Mouse (Mus musculus): ENCODE data around the gene Vopp1. TPM values are rescaled to one million over a fixed set of nuclear protein-coding genes. Genes with fewer than 3 reads are reported as not detected.
A peak's percentile ranks its signal among the peaks of the same experiment; 100 is the strongest.

The Vopp1 gene
- polyA plus RNA-seq, 1 experiment from 2014 or later: 25.0 TPM

GRCm38 (mm10) chr6:57744974-57745747, 79.8 kb downstream of the Vopp1 start:
- 70% methylated on average over 4 of the region's 4 CpGs for WGBS
- H3K27me3 ChIP-seq: no peaks in the 10 kb centered on the region
- no peaks in the 10 kb centered on the region for H3K4me1 ChIP-seq (replicated peaks)
- no peak overlapping the region for H3K4me2 ChIP-seq
- no peak overlapping the region for H3K9ac ChIP-seq
- no peaks in the 10 kb centered on the region for H3K9me3 ChIP-seq (replicated peaks)
- H3K27ac ChIP-seq: no peak overlapping the region
- H3K4me3 ChIP-seq: no peak overlapping the region
- H3K36me3 ChIP-seq: no peaks in the 10 kb centered on the region
- ATAC-seq (replicated peaks; ENCODE audit: insufficient number of reproducible peaks, insufficient read depth, low FRiP score, low read depth): no peak

DNA sequence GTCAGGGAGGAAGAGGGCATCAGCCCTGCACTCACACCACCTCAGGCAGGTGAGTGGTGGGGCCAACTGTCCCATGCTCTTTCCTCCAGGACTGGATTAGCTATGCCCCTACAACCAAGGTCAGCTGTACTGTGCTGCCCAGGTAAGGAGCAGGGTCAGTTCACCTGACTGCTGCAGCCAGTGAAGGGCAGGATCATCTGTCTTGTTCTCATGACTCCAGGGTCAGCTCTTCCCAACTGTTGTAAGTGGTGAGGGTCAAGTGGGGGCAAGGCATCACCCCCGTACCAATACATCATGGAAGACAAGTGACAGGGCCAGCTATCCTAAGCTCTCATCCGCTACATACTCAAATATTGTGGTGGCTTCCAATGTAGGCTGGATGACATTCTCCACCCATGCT, 80.8 kb downstream of the Vopp1 start:
- Histone ChIP-seq H3K27me3 (no peaks in the 10 kb centered on the region), H3K4me2 (no peak overlapping the region), H3K9me3 (replicated peaks) (no peaks in the 10 kb centered on the region), H3K4me1 (replicated peaks) (no peaks in the 10 kb centered on the region), H3K4me3 (no peak overlapping the region), H3K9ac (no peak overlapping the region), H3K27ac (no peak overlapping the region), H3K36me3 (no peaks in the 10 kb centered on the region)
- no peak for ATAC-seq (replicated peaks; ENCODE audit: insufficient number of reproducible peaks, insufficient read depth, low FRiP score, low read depth)
- WGBS: 86% methylated on average over 2 of the region's 2 CpGs

- 68% methylated on average over 2 of the region's 2 CpGs for WGBS
- Histone ChIP-seq H3K36me3 (no peaks in the 10 kb centered on the region), H3K9ac (no peak overlapping the region)
These were observed 81.6 kb downstream of the Vopp1 start for GRCm38 (mm10) chr6:57743333-57743732.

DNA sequence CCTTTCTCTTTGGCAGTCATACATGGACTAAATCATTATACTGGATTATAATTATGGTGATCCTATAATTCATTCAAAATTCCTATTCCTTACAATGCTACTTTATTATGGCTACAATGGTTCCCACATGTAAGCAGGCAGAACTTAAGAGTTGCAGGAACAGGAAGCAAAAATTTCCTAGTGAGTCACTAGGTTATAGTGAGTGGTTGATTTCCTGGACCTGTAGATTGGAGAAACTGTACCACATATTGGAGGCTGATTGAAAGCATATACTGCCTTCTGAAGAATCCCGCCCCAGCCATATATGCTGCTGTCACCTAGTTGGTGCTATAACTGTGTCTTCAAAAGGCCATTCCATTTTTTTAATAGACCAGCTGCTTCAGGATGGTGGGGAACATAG, 82.2 kb downstream of the Vopp1 start:
- Histone ChIP-seq H3K36me3 (no peaks in the 10 kb centered on the region), H3K27ac (no peak overlapping the region), H3K27me3 (no peaks in the 10 kb centered on the region), H3K4me1 (replicated peaks) (no peaks in the 10 kb centered on the region), H3K9me3 (replicated peaks) (no peaks in the 10 kb centered on the region), H3K4me3 (no peak overlapping the region), H3K9ac (no peak overlapping the region), H3K4me2 (no peak overlapping the region)
- WGBS: 92% methylated on average over 1 of the region's 1 CpGs
- ATAC-seq (replicated peaks; ENCODE audit: insufficient number of reproducible peaks, insufficient read depth, low FRiP score, low read depth): no peak

More at GRCm38 (mm10) chr6:57743333-57743732, 81.6 kb downstream of the Vopp1 start:
- H3K27me3 ChIP-seq: no peaks in the 10 kb centered on the region
- no peaks in the 10 kb centered on the region for H3K9me3 ChIP-seq (replicated peaks)
- no peak overlapping the region for H3K4me2 ChIP-seq
- no peak overlapping the region for H3K4me3 ChIP-seq
- H3K4me1 ChIP-seq (replicated peaks): no peaks in the 10 kb centered on the region
- H3K27ac ChIP-seq: no peak overlapping the region
- no peak for ATAC-seq (replicated peaks; ENCODE audit: insufficient number of reproducible peaks, insufficient read depth, low FRiP score, low read depth)

DNA sequence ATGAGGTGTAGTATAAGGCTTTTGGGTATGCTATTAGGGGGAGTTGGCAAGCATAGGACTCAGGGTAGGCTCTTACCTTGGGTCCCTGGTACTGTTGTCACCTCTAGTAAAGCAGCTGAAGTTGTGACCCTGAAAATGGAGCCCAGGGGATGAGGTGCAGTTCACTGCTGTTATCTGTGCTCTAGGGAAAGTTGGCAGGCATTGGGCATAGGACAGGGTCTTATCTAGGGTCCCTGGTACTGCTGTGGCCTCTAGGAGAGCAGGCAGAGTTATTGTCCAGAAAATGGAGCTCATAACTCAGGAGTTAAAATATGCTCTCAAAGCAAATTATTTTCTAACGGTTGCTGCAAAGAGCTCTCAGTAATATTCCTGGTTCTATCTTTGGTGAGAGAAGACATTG, 103.6 kb downstream of the Vopp1 start:
- Histone ChIP-seq H3K4me3 (no peak overlapping the region), H3K4me1 (replicated peaks) (0 out of 2 replicates have a peak, but pooled peaks cover 4% of the 10 kb centered on the region), H3K27ac (no peak overlapping the region), H3K9ac (no peak overlapping the region), H3K9me3 (replicated peaks) (no peaks in the 10 kb centered on the region), H3K36me3 (peaks cover 15% of the 10 kb centered on the region), H3K27me3 (no peaks in the 10 kb centered on the region), H3K4me2 (no peak overlapping the region)
- no peak for ATAC-seq (replicated peaks; ENCODE audit: insufficient number of reproducible peaks, insufficient read depth, low FRiP score, low read depth)
- WGBS: 72% methylated on average over 1 of the region's 1 CpGs

- WGBS: 29% methylated on average over 1 of the region's 1 CpGs
- Histone ChIP-seq H3K36me3 (peaks cover 8% of the 10 kb centered on the region; the same call in 1 of the 2 replicates), H3K4me2 (no peak overlapping the region), H3K27ac (no peak overlapping the region), H3K9me3 (replicated peaks) (no peaks in the 10 kb centered on the region), H3K9ac (no peak overlapping the region), H3K27me3 (no peaks in the 10 kb centered on the region), H3K4me3 (no peak overlapping the region), H3K4me1 (replicated peaks) (no peaks in the 10 kb centered on the region)
- no peak for ATAC-seq (replicated peaks; ENCODE audit: insufficient number of reproducible peaks, insufficient read depth, low FRiP score, low read depth)
These were observed 113.2 kb downstream of the Vopp1 start for GRCm38 (mm10) chr6:57711726-57712125.

GRCm38 (mm10) chr6:57706721-57707120, 118.2 kb downstream of the Vopp1 start:
- no peak for ATAC-seq (replicated peaks; ENCODE audit: insufficient number of reproducible peaks, insufficient read depth, low FRiP score, low read depth)
- Histone ChIP-seq H3K36me3 (no peaks in the 10 kb centered on the region), H3K27ac (no peak overlapping the region), H3K4me3 (no peak overlapping the region), H3K9me3 (replicated peaks) (no peaks in the 10 kb centered on the region), H3K27me3 (no peaks in the 10 kb centered on the region), H3K4me1 (replicated peaks) (peaks cover 8% of the 10 kb centered on the region; the same call in 1 of the 2 replicates), H3K4me2 (no peak overlapping the region), H3K9ac (no peak overlapping the region)
- WGBS: 85% methylated on average over 1 of the region's 1 CpGs

DNA sequence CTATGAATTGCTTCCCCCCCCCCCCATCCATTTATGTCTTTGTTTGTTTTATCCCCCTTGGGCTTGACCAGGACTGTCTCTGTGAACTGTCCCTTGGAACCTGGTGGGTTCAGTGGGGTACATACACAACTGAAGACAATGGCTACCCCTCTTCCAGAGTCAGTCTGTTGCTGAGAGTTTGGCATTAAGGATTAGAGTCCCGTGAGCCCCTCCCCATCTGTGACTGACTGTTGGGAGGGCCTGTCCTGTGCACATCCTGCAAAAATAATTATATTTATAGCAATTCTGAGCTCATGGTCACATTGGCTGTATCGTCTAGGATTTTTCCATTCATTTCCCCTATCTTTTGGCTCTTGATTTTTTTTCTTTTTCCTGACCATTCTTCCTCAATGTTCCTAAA, 121.3 kb downstream of the Vopp1 start:
- Histone ChIP-seq H3K4me3 (peak overlapping the region; percentile 82), H3K27ac (peak overlapping the region; percentile 98), H3K9me3 (replicated peaks) (no peaks in the 10 kb centered on the region), H3K36me3 (no peaks in the 10 kb centered on the region), H3K4me2 (peak overlapping the region; percentile 86), H3K9ac (peak overlapping the region; percentile 92), H3K4me1 (replicated peaks) (peaks cover 9% of the 10 kb centered on the region; the same call in 1 of the 2 replicates), H3K27me3 (no peaks in the 10 kb centered on the region)
- 18% methylated on average over 2 of the region's 2 CpGs for WGBS
- ATAC-seq (replicated peaks; ENCODE audit: insufficient number of reproducible peaks, insufficient read depth, low FRiP score, low read depth): no peak

DNA sequence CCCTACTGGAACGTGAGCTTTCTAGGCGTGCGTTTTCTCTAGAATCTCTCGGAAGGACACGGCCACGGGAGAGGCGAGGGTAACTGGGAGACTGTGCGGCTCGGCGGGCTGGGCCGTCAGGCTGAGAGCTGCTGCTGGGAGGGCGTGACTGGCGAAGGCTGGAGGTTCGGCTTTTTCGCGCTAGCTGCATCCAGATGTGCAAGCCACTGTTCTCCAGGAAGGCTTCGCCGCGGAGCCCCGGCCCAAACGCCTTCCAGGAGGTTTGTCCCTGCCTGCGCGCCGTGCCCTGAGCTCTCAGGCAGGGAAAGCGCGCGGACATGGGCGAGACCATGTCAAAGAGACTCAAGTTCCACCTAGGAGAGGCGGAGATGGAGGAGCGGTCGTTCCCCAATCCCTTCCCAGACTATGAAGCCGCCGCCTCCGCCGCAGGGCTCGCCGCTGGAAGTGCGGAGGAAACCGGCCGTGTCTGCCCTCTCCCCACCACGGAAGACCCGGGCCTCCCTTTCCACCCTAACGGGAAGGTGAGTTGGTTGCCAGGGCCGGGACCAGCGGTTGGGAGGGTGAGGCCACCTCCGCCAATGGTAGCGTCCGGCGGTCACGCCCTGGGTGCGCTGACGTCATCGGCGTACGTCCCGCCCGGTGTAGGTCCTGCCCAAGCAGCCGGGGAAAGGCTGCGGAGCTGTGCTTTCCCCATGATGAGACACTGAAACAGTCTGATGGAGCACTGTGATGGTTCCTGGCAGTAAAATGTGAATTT, 122.0 kb downstream of the Vopp1 start:
- H3K9me3 ChIP-seq (replicated peaks): no peaks in the 10 kb centered on the region
- H3K36me3 ChIP-seq: no peaks in the 10 kb centered on the region
- H3K4me2 ChIP-seq: peak overlapping the region; percentile 86
- H3K9ac ChIP-seq: peak overlapping the region; percentile 92
- H3K4me1 ChIP-seq (replicated peaks): peaks cover 9% of the 10 kb centered on the region; the same call in 1 of the 2 replicates
- peak; percentile 100 for ATAC-seq (replicated peaks; ENCODE audit: insufficient number of reproducible peaks, insufficient read depth, low FRiP score, low read depth)
- peak overlapping the region; percentile 98 for H3K27ac ChIP-seq
- peak overlapping the region; percentile 82 for H3K4me3 ChIP-seq
- no peaks in the 10 kb centered on the region for H3K27me3 ChIP-seq
- under 1% methylated on average over 59 of the region's 59 CpGs for WGBS

DNA sequence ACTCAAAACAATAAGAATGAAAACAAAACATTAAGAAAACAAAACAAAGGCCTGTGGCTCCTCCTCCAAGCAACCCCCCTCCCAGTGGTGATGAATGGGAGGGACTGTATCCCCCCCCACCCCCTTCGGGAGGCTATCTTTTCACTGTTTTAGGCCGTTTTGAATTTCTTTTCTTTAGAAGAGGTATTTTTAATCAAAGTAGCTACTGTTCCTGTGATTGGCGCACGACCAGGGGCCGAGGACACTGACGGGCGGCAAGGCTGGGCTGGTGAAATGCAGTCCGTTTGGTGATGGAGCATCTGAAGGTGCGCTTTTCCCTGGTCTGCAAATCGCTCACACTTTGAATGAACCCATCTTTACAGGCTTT, 122.6 kb downstream of the Vopp1 start, which contains the start of gene Lancl2:
TSS of gene Lancl2 (plus strand) at position 165 of the 367 bp plus-strand sequence.
- Histone ChIP-seq H3K4me3 (peak within 1 kb of the TSS; percentile 82), H3K9me3 (replicated peaks) (no peaks in the 10 kb centered on the region), H3K27ac (peak within 1 kb of the TSS; percentile 98), H3K27me3 (no peaks in the 10 kb centered on the region), H3K9ac (peak within 1 kb of the TSS; percentile 92), H3K4me1 (replicated peaks) (peaks cover 9% of the 10 kb centered on the region; the same call in 1 of the 2 replicates), H3K36me3 (no peaks in the 10 kb centered on the region), H3K4me2 (peak within 1 kb of the TSS; percentile 86)
- WGBS: 0% methylated on average over 10 of the region's 10 CpGs
- peak; percentile 11 for ATAC-seq (replicated peaks; ENCODE audit: insufficient number of reproducible peaks, insufficient read depth, low FRiP score, low read depth)

- H3K4me1 ChIP-seq (replicated peaks): peaks cover 9% of the 10 kb centered on the region; the same call in 1 of the 2 replicates
- peak overlapping the region; percentile 82; the same call in 1 of the 2 replicates for H3K4me3 ChIP-seq
- no peaks in the 10 kb centered on the region for H3K9me3 ChIP-seq (replicated peaks)
- H3K27ac ChIP-seq: no peak overlapping the region
- no peaks in the 10 kb centered on the region for H3K27me3 ChIP-seq
- H3K4me2 ChIP-seq: peak overlapping the region; percentile 86; the same call in 1 of the 2 replicates
- ATAC-seq (replicated peaks; ENCODE audit: insufficient number of reproducible peaks, insufficient read depth, low FRiP score, low read depth): no peak
- no peak overlapping the region for H3K9ac ChIP-seq
- H3K36me3 ChIP-seq: no peaks in the 10 kb centered on the region
- WGBS: 60% methylated on average over 4 of the region's 4 CpGs
These were observed 123.3 kb downstream of the Vopp1 start for GRCm38 (mm10) chr6:57701686-57702085.
